Mouse (Mus musculus) olfactory bulb, adult 2 months (tissue): ENCODE measurements around the gene Cldnd1.

Experiments
- CTCF ChIP-seq: fragments of 200-500 bp; IDR thresholded peaks from 2 replicates; pipeline ENCODE4 v1.5.1; 2012; ENCODE audit warnings: low read depth, mild to moderate bottlenecking, low read length, moderate library complexity; ENCODE audit not compliant: insufficient read depth
- POLR2A ChIP-seq: fragments of 200-500 bp; IDR thresholded peaks from 2 replicates; pipeline ENCODE4 v1.6.1; 2012; ENCODE audit warnings: mild to moderate bottlenecking, low read depth, low read length, moderate library complexity; ENCODE audit not compliant: insufficient read depth

- no peak for TF ChIP-seq POLR2A
- TF ChIP-seq CTCF: no peak
Measured at GRCm38 (mm10) chr16:58751314-58751713, 23.6 kb downstream of the Cldnd1 start.
